Mouse (Mus musculus): ENCODE results near the gene 1700086D15Rik.
A peak's percentile ranks its signal among the peaks of the same experiment; 100 is the strongest.

The 1700086D15Rik gene

GRCm38 (mm10) chr11:65159791-65160190, at the start of gene 1700086D15Rik:
Gene 1700086D15Rik, minus strand, starts transcription at chr11:65159891.
- DNase-seq = no peak

- no peak for DNase-seq
These were observed 49.8 kb upstream of the 1700086D15Rik start for GRCm38 (mm10) chr11:65209441-65209840.

GRCm38 (mm10) chr11:65205306-65205705, 45.6 kb upstream of the 1700086D15Rik start:
- DNase-seq = no peak

GRCm38 (mm10) chr11:65204651-65205050, 45.0 kb upstream of the 1700086D15Rik start:
- no peak for DNase-seq

- DNase-seq = no peak
These were observed 43.3 kb upstream of the 1700086D15Rik start for GRCm38 (mm10) chr11:65203020-65203419.

- DNase-seq = no peak
These were observed 42.5 kb upstream of the 1700086D15Rik start for GRCm38 (mm10) chr11:65202236-65202635.

- DNase-seq = no peak
These were observed 38.3 kb upstream of the 1700086D15Rik start for GRCm38 (mm10) chr11:65198026-65198425.

GRCm38 (mm10) chr11:65197280-65197679, 37.6 kb upstream of the 1700086D15Rik start:
- DNase-seq = peak in 1 of 2 experiments; percentile 6

- no peak for DNase-seq
These were observed 27.3 kb upstream of the 1700086D15Rik start for GRCm38 (mm10) chr11:65186974-65187373.

GRCm38 (mm10) chr11:65185114-65185513, 25.4 kb upstream of the 1700086D15Rik start:
- no peak for DNase-seq

GRCm38 (mm10) chr11:65170121-65170750, 10.5 kb upstream of the 1700086D15Rik start:
- DNase-seq = no peak

- no peak for DNase-seq
These were observed 3.1 kb upstream of the 1700086D15Rik start, which contains the start of gene Arhgap44 for GRCm38 (mm10) chr11:65162767-65163120. Gene Arhgap44, minus strand, starts transcription at chr11:65162961.

- DNase-seq = no peak
These were observed 2.4 kb upstream of the 1700086D15Rik start for GRCm38 (mm10) chr11:65161881-65162766.

GRCm38 (mm10) chr11:65160991-65161880, 1.5 kb upstream of the 1700086D15Rik start:
- no peak for DNase-seq

- DNase-seq = no peak
These were observed 1.1 kb downstream of the 1700086D15Rik start for GRCm38 (mm10) chr11:65158658-65158990.

- no peak for DNase-seq
These were observed 1.6 kb downstream of the 1700086D15Rik start for GRCm38 (mm10) chr11:65157966-65158657.

- DNase-seq = no peak
These were observed 6.7 kb downstream of the 1700086D15Rik start for GRCm38 (mm10) chr11:65153006-65153405.

GRCm38 (mm10) chr11:65148441-65148840, 11.2 kb downstream of the 1700086D15Rik start:
- no peak for DNase-seq

GRCm38 (mm10) chr11:65142838-65143417, 16.8 kb downstream of the 1700086D15Rik start:
- no peak for DNase-seq

GRCm38 (mm10) chr11:65139030-65139429, 20.7 kb downstream of the 1700086D15Rik start:
- DNase-seq = no peak

GRCm38 (mm10) chr11:65137145-65137652, 22.5 kb downstream of the 1700086D15Rik start:
- DNase-seq = no peak

GRCm38 (mm10) chr11:65135251-65135739, 24.4 kb downstream of the 1700086D15Rik start:
- DNase-seq = no peak
